Mouse (Mus musculus) mouse embryonic stem cell (cell line): Measurements from ENCODE around the gene Unc5b.
"Not testable (repeated sequence)": the region's sequence is repeated elsewhere in the genome, so short reads cannot be mapped to it uniquely, and the experiment has no call there.

Experiments used
- in situ Hi-C, 2 experiments: fragments of 300-500 bp; cut with MboI; formaldehyde crosslinking; loops; 1 replicate in 1 of 2; 3 replicates in 1 of 2; pipeline ENCODE4 v1.14.3; 2019 to 2020; ENCODE audit warnings: low sequenced_read_pairs in 2 of 2, low pct_unique_long_range_greater_than_20kb in 1 of 2, mixed read lengths in 1 of 2; ENCODE audit not compliant: unreplicated experiment in 1 of 2

Unc5b gene

DNA sequence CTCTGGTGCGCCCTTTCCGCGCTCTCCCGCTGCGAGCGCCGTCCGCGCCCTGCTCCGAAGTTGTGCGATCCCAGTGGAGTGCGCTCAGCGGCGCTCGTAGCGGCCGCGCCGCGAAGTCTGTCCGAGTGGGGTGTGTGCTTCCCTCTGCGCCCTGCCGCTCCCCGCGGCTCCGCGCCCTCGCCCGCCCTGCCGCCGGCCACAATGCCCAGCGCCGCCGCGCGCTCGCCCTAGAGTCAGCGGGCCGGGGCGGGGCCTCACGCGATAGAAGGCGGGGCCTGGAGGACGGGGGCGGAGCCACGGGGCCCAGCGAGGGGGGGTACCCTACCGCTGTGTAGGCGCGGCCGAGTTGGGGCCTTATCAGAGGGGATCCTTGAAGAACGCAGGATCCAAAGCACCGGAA is at the start of gene Unc5b:
TSS of gene Unc5b (minus strand) at position 203 of the 400 bp plus-strand sequence.
- in situ Hi-C loops = loop anchor here in 1 of 2 experiments (10.0 kb wide), 1 partner anchor 243 kb away; no protein-coding TSS in a partner anchor

GRCm38 (mm10) chr10:60879817-60880216 is 48.4 kb upstream of the Unc5b start:
- in situ Hi-C loops = no loop called here

- in situ Hi-C loops = no loop called here
Observed at GRCm38 (mm10) chr10:60877075-60877474, 45.7 kb upstream of the Unc5b start.

GRCm38 (mm10) chr10:60875011-60875410 is 43.6 kb upstream of the Unc5b start:
- in situ Hi-C loops = no loop called here

- in situ Hi-C loops = no loop called here
Observed at GRCm38 (mm10) chr10:60863318-60863717, 31.9 kb upstream of the Unc5b start.

- in situ Hi-C loops = no loop called here
Observed at GRCm38 (mm10) chr10:60862477-60863293, 31.3 kb upstream of the Unc5b start.

GRCm38 (mm10) chr10:60845271-60845670 is 13.9 kb upstream of the Unc5b start:
- in situ Hi-C loops = not testable (repeated sequence)

GRCm38 (mm10) chr10:60838816-60839215 is 7.4 kb upstream of the Unc5b start:
- in situ Hi-C loops = loop anchor here in 1 of 2 experiments (10.0 kb wide), 1 partner anchor 236 kb away; no protein-coding TSS in a partner anchor

DNA sequence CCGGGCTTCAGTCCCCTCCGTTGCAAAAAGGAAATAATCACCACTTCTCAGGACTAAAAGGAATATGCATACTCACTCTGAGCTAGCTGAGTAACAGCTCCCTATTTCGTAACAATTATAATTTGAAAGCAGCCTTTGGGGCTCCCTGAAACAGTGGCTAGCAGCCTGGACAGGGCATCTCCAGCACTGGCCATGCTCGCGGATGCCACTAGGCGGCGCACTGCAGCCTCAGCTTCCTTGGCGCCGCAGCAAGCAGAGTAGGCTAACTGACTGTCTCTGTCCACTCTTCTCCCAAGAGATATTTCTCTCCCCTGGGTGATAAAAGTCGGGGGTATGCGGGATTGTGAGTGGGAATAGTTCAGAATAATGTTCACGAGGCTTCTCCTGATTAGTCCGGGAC is 3.6 kb upstream of the Unc5b start:
- in situ Hi-C loops = loop anchor here in 1 of 2 experiments (10.0 kb wide), 1 partner anchor 240 kb away; no protein-coding TSS in a partner anchor

- in situ Hi-C loops = loop anchor here in 1 of 2 experiments (10.0 kb wide), 1 partner anchor 242 kb away; no protein-coding TSS in a partner anchor
Observed at GRCm38 (mm10) chr10:60832664-60833173, 1.3 kb upstream of the Unc5b start.

DNA sequence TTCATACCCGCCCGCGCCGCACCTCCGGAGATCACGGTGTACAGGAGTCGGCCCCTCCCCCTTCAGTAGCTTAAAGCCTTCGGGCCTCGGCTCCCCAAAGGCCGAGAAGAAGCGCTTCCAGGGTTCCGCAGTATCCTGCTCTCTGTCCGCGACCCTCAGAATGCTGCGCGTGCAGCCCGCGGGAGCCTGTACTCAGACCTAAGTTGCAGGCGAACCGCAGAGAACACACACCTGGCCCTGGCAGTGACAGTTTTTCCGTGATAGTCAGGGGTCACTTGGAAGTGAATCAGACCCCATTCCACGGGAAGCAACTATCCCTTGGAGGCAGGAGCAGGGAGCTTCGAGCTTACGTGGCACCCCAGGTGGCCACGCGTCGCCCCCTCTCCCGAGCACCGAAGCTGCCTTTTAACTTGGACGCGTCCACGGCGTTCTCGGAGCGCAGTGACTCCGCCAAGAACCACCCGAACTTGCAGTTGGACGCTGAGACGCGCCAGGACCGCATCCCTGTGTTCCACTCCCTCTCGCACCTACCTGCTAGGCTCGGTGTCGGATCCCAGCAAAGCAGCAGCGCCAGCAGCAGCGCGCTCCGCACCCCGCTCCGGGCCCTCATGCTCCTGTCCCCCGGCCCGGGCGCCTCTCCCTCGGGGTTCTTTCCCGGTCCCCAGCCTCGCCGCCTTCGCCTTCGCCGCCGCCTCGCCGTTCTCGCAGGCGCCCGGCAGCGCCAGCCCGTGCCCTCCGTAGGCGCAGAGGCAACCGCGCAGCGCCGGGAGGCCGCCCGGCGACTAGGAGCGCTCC is 628 bp downstream of the Unc5b start:
- in situ Hi-C loops = loop anchor here in 1 of 2 experiments (10.0 kb wide), 1 partner anchor 244 kb away; no protein-coding TSS in a partner anchor

DNA sequence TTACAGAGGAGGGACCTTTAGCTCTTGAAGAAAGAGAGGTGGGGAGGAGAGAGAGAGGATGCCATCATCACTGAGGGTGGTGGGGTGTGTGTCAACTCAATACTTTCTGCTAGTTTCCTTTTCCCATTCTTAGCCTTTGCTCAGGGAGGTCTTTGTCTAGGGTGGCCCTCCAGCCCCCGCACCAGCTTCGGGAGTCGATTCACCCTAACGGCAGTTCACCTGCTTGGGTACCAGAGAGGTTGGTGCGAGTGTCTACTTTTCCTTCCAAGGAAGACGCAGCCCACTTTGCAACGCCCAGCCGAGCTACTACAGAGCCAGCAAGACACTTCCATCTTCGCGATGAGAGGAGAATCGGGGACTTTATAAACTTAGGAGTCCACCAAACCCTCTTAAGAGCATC is 1.4 kb downstream of the Unc5b start:
- in situ Hi-C loops = loop anchor here (5.0 to 10.0 kb wide), 2 partner anchors 43 to 245 kb away; no protein-coding TSS in a partner anchor

DNA sequence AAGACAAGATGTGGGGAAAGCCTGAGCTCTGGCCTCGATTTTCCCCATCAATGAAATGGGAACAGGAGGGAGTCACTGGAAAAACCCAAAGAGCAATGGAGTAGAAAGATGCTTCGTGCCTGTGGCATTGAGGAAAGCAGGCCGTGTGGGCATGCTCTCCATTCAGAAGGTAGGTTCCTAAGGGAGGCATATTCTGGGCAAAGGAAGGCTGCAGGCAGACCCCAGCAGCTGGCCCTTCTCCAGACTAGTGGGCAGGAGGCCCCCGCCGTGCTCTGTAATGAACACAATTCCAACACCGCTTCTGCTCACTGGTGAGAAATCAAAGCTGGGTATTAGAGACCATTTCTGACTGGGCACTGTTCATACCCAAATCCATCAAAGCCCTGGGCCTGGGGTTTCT is 2.3 kb downstream of the Unc5b start:
- in situ Hi-C loops = loop anchor here in 1 of 2 experiments (5.0 kb wide), 1 partner anchor 42 kb away; no protein-coding TSS in a partner anchor

DNA sequence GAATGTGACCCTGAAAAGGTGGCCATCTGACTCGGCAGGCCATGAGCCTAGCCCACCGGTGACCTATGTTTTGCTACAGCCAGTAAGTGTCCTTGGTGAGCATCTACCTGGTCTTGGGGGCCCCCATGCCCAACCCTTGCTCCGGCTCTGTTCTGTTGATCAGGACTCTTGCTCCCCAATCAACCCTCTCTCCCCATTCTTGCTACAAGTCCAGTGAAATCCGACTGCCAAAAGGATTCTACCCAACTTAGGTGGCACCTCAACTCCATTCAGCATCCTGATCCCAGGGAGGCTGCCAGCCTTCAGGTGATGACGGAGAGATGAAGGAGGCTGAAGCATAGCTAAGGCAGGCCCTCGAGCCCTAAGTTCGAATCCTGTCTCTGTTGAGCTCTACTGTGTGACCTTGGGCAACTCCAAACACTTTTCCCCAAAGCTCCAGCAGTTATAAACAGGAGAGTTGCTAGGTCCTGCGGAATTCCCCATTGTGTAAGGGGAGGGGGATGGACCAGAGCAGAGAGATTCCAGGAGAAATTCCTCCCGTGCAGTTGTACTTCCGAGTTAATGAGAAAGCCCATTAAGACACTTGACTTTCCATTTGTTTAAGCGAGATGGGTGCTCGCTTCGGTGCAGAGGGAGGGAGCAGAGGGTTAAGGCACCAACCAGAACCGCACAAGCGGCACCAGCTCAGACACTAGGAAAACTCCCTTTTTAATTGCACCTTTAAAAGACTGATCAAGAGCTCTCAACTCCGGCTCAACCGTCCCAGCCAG is 3.3 kb downstream of the Unc5b start:
- in situ Hi-C loops = loop anchor here in 1 of 2 experiments (5.0 kb wide), 1 partner anchor 41 kb away; no protein-coding TSS in a partner anchor

DNA sequence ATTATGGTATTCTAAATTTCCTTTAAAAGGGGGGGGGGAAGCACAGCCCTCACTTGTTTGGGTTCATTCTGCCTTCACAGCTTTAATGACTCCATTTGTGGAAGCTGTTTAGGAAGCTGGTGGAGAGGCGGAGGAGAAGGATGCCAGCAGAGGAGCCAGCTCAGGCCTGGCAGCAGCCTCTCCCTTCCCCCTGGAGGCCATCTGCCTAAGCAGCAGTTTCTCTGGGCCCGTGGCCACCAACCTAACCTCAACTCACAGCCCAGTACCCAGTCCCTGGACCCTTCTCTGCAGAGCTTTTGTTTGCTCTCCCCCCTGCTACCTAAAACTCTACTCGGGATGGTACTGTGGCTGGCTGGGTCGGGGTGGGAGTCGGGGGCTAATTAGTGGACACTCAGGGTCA is 4.1 kb downstream of the Unc5b start:
- in situ Hi-C loops = loop anchor here in 1 of 2 experiments (5.0 kb wide), 1 partner anchor 40 kb away; no protein-coding TSS in a partner anchor

DNA sequence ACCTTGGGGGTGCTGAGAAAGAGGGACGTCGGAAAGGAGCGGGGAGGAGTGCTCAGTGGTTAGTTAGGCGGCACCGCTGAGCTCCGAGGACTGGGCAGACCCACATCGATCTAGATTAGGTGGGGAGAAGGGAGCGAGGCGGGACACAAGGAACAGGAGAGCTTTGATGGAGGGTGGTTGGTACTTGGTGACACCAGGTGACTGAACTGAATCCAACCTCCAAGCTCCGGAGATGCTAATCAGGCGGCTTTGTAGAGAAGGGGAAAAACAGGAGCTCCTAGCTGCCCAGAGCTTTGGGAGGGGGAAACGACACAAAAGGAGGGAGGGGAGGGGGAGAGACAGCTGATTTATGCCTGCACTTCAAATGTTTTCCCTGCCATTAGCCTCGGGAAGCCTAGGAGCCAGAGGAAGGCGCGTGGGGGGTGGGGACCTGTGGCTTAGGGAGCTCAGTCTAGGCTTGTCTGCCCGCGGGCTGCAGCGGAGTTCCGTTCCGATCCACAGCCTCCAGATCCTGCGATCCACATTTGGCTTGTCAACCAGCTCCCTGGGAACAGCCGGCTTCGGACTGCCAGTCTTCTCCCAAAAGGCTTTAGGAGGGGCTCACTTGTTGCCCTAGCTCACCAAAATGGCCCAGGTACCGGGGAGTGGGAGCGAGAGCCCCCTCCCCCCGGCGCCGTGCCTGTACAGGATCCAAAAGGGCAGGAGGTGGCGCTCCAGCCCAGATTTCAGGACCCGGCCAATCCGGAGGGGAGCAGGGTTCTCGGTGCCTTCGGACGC is 4.7 kb downstream of the Unc5b start:
- in situ Hi-C loops = loop anchor here in 1 of 2 experiments (5.0 kb wide), 1 partner anchor 39 kb away; no protein-coding TSS in a partner anchor

- in situ Hi-C loops = loop anchor here in 1 of 2 experiments (5.0 kb wide), 1 partner anchor 39 kb away; no protein-coding TSS in a partner anchor
Observed at GRCm38 (mm10) chr10:60825955-60826354, 5.4 kb downstream of the Unc5b start.
